Mouse (Mus musculus) brain, adult 2 months (tissue): ENCODE data around the gene Rhox7a.
"Not testable (repeated sequence)": the region's sequence is repeated elsewhere in the genome, so short reads cannot be mapped to it uniquely, and the experiment has no call there.

Experiments used
- DNase-seq: peaks from one replicate; pipeline ENCODE4 v3.0.0; 2011; ENCODE audit warnings: low read depth, low spot score

Rhox7a gene

DNA sequence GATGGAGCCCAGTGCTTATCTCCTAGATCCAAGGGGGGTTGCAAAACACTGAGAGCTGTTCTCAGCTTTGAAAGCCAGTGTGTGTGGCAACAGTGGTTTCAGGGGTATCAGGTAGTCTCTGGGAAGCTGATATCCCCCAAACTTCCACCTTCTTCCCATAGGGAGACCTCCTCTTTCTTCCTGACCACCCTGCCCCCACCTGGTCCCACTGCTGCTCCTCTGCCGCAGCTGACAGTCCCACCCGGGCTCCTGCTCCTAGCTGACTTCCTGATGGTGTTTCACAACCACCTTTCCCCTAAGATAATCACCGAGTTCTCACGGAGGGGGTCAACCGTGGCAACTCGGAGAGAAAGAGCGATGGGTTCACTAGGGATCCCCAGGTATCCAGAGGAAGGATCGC lies at the start of gene Rhox7a:
Rhox7a (plus strand) TSS at position 301 of the 400 bp plus-strand sequence.
- DNase-seq = not testable (repeated sequence)

DNA sequence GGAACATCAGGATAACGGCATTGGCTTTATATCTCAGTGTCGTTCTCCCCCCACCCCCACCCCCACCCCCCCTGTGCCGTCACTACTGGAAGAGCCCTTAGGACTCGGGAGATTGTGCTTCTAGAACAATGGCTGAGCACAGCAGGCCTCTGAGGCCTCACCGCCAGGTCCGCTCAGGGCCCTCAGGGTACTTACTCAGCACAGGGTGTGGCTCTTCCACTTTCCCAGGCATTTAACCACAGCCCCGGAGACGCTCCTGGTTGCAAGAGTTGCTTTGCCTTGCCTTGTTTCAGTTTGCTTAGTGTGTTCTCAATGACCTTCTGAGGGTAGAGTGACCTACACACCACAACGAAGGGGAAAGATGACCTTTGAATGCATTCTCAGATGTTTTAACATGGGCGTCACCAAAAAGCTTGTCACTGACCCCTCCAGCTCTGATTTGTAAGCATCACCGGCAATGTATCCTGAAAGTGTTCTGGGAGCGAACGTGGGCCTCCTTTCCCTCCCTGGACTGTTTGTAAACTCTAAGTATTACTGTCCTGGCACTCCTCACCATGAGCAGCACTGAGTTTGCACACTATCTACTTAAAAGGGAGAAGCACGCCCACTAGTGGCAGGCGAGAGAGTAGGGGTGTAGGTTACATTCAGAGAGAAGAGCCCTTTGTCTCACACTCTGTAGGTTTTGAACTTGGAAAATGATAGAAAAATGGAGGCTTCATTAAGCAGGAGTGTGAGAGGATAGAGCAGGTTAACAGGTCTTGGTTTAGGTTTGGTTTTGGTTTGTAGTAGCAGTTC lies 24.0 kb upstream of the Rhox7a start:
- no peak for DNase-seq

DNA sequence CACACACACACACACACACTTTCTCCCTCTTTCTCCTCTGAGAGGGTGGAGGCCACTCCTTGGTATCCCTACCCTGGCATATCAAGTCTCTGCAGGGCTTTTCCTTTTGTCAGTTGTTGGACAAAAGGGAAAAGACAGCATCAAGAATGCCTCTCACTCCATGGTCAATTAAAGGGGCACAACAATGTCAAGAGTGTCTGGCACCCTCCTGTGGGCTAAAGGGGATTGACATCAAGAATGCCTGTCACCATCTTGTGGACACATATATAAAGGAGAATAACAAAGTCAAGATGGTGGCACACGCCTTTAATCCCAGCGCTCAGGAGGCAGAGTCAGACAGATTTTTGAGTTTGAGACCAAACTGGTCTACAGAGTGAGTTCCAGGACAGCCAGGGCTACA lies 22.1 kb upstream of the Rhox7a start:
- no peak for DNase-seq

DNA sequence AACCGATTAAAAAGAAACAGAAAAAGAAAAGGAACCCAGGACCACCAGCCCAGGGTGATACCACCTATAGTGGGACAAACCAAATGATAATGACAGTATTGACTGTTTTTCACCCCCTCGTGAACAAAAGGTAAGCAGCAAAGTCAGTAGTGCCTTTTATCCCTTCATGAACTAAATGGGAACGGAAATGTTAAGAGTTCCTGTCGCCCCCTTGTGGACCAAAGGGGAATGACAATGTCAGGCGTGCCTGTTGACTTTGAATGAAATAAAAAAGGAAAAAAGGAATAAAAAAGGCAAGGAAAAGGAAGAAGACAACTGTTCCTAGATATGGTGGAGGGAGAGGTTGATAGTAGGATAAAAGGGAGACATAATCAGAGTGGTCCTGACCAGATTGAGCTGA lies 20.3 kb upstream of the Rhox7a start:
- DNase-seq = peak; percentile 2

DNA sequence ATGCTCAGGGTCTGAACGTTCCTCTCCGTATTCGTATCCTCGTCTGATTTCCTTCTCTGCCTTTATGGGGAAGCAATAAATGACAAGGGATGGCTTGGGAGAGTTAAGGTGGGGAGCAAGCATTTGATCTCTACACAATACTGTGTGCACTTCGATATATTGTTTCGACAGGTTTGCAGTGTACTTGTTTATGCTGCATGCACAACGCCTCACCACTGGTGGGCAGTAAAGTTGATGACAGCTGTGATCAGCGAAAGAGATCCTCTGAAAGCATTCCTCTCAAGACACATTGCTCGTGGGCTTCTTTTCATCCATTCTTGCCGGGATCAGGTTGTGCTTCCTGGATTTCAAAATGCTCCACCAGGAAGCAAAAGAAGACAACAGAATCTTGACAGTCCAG lies 15.8 kb upstream of the Rhox7a start:
- peak; percentile 14 for DNase-seq

DNA sequence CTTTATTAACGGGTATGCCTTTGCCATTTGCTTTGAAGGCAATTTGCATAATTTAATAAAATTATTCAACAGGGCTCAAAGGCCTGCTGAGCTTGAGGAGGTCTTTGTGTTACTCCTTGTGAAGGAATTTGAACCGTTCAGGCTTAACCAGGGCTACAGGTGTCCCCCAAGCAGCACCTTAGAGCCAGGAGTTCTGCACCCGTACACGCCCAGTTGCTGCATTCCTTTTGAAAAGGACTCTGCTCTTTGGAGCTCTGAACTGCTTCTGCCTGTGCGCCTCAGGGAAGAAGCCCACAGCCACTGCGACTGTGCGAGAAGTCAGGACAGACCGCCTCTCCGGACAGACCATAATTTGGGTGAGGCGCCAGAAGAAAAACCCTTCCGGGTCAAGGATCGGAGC lies 4.9 kb upstream of the Rhox7a start, which contains the start of gene Rhox6:
Rhox6 (plus strand) TSS at position 301 of the 400 bp plus-strand sequence.
- DNase-seq = not testable (repeated sequence)

DNA sequence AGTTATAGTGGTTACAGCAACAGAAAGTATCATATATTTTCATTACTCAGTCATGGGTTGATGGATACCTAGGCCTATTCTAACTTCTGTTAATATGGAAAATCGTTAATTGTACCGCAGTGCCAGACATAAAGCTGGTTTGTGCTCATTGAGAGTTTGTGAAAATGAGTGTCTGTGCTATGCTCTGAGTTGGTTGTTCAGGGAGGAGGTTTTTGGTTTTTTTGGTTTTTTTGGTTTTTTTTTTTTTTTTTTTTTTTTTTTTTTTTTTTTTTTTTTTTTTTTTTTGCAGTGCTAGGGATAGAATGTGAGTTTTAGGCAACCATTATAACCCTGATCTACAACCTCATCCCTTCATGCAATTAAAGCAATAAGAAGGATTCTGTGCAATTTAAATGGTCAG lies 40.2 kb downstream of the Rhox7a start:
- no peak for DNase-seq

DNA sequence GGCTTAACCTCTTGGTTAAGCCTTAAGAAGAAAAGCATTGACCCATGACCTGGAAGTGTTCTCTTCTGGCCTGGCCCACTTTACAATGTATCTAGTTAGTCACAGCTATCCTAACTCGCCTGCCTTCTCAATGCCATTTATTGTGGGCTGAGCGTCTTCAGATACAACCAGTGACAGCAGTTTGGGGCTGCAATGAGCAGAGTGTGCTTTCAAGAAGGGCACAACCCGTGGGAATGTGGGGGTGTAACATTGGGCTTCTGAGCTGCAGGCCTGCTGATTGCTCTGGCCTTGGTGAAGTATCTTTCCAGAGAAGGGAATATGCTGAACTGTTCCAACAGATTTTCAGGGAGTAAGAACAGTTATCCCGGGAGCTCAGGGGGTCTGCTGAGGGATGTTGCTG lies 47.4 kb downstream of the Rhox7a start, which contains the start of gene Rhox8:
Rhox8 (minus strand) TSS at position 101 of the 400 bp plus-strand sequence.
- no peak for DNase-seq
